Mouse (Mus musculus) NIH3T3 (cell line): Measurements from ENCODE around the gene 4930578G10Rik.
"Not testable (repeated sequence)": the region's sequence is repeated elsewhere in the genome, so short reads cannot be mapped to it uniquely, and the experiment has no call there.

Experiments
- DNase-seq: peaks from one replicate; pipeline ENCODE4 v3.0.0-alpha.2; 2012; ENCODE audit warnings: low read depth

4930578G10Rik gene

DNA sequence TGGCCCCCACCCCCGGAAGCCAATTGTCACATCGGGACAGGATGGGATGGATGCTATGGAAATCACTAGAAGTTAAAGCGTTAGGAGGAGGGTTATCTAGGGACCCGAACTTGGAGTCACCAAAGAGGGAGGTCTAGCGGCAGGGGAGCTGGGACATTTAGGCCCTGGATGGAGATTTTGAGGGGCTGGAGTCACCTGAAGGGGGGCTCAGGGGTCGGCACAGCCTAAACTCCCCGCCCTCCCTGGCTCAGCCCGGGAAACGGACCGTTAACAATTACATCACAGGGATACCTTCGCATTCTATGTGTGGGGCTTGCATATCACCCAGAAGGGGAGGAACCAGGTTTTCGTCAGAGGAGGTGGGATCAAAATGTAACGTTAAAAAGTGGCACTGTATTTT, at the start of gene 4930578G10Rik:
Gene 4930578G10Rik (plus strand): TSS at position 301 of the 400 bp plus-strand sequence.
- not testable (repeated sequence) for DNase-seq

DNA sequence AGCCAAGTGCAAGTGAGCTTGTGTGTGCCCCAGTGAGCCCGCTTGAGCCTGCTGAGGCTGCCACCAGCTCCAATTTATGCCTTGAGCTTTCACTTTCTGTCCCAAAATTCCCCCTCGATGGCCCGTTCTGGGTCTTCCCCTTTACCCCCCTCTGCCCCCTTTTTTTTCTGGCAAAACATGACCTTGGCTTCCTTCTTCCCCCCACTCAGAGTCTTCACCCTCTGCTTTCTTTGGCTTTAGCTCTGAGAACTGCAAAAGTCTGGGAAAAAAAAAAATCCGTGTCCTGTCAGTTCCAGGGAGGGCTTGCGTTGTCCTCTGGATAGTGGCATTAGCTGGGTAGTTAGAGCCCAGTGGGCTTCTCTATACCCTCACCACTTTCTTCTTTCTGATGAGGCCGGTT, 21.1 kb downstream of the 4930578G10Rik start, which contains the start of gene Ccl19:
Gene Ccl19 (minus strand): TSS at position 101 of the 400 bp plus-strand sequence.
- DNase-seq, result not testable (repeated sequence)

DNA sequence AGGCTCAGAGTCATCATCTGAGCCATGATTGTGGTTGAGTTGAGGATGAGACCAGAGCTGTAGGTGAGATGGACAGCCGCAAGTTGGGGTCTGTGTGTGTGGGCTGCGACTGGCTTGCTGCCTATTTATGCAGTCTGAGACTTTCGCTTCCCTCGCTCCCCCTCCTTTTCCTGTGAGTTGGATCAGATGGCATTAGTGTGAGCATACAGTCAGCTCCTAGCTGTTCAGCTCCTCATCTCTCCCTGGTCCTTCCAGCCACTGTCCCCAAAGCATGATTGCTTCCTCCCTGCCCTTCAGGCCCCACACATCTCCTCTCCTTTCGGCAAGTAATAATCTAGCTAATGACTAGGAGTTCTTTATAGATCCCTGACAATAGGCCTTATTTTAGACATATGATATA, 38.5 kb downstream of the 4930578G10Rik start, which contains the start of gene Ccl21a:
Gene Ccl21a (minus strand): TSS at position 101 of the 400 bp plus-strand sequence.
- not testable (repeated sequence) for DNase-seq

DNA sequence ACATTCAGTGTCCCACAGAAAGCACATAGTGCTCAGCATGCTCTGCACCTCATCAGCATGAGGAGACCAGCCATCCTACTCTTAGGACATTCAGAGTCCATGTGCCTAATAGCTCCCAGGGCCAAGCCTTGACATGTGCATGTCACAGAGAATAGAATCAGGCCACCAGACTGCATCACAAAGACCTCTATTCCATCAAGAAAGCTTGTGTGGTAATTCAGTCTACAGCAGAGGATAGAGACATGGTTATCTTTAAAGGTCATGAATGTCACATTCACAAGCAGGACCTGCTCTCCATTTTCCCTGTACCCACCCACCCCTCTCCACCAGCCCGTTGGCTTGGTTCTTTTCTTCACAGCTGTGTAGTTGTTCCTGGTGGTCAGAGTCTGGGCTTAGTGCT, 118.4 kb downstream of the 4930578G10Rik start, which contains the start of gene Fam205a1:
Gene Fam205a1 (minus strand): TSS at position 101 of the 400 bp plus-strand sequence.
- DNase-seq, result not testable (repeated sequence)

DNA sequence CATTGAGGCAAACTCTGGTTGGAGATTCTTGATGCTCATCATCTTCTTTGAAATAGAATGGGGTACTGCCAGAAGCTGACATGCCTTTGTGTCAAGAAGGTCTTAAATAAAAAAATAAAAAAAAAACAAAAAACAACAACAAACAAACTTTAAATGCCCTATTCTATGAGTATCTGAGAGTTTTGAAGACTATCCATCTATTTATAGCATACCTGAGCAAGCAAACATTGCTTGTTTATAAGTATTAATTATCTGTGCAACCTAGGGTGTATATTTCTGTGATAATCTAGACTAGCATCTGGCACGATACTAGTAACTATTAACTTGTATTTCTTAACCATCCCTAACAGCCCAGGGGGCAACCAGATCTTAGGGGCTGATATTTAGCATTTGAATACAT, 121.3 kb downstream of the 4930578G10Rik start, which contains the start of gene Gm12394:
Gene Gm12394 (minus strand): TSS at position 101 of the 400 bp plus-strand sequence.
- DNase-seq, result not testable (repeated sequence)

DNA sequence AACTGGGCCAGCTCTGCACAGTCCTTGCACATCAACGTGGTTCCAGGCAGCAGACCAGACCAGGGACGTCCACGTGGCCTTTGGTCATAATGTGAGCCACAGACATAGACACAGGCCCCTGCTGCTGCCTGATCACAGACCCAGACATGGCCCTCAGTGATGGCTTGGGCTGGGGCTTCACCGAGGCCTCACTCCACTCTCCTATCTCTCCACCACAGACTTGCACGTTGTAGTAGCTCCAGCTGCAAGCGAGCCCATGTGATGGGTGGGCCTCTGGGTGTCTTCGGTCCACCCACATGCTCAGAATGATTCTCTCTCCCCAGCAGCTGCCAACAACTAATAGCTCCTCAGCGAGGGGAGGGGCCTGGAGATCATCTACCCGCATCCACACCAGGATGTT, 125.1 kb downstream of the 4930578G10Rik start:
- DNase-seq, result not testable (repeated sequence)

DNA sequence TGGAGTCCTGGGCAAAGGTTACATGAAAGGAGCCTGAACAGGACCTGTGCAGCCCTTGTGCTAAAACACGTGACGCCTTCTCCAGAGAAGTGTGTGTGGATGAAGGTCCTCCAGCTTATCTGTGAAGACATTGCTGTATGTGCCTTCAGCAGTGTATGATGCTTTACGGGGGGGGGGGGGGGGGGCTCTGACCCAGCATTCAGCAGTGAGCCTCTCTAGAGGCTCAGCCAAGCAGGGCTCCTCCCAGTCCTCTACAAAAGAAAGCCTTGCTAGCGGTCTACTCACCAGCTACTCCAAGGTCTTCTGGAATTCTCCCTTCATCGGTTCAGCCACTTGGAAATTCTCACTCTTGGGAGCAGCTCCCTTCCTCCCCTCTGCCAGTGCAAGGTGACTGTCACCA, 128.1 kb downstream of the 4930578G10Rik start:
- not testable (repeated sequence) for DNase-seq

DNA sequence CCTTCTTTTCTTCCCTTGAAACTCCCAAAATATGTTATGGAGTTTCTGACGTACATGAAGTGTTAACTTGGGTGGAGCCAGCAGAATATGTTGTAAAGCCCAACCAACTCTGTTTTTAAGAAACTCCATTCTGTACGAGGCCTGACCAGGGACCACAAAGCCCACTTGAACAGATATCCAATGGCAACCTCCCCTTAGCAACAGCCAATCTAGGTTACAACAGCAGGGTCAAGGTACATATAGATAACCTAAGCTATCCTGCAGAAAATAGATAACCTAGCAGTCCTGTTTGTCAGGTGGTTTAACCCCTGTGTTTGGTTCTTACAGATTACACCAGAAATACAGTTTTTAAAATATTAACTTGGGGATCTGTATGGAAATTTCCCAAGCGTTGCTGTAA, 132.0 kb downstream of the 4930578G10Rik start:
- DNase-seq, result no peak

DNA sequence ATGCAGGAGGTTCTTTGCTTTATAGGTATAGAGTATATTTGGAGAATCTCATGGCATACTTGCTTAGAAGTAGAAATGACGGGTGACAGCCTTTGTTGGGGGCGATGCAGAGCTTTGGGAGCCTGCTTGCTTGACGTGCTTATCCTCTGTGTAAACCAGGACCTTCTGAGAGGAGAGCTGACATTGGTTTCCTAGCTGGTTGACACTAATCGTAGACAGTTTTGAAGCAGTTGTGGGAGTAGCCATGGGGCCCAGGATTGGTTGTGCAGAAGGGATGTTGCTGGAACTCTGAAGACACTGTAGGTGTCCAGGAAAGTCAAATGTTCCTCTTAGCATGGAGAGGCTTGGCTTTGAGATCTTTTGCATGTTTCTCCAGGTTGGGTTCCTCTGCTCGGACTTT, 132.8 kb downstream of the 4930578G10Rik start:
- DNase-seq, result no peak

DNA sequence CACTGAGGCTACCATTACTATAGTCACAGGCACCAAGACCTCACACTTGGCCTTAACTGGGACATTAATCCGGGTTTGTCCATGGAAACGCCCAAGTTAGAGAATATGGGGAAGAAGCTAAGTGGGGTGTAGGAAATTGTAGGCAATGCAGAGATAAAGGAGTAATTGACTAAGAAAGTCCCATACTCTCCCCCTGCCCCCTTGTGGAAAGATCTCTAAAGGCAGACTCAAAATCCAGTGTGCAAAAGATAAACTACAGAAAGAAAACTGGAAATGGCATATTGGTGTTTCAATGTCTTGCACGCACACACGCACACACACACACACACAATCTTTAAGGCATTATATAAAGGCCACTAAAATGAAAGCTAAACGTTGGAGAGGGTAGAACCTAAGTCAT, 135.4 kb downstream of the 4930578G10Rik start:
- DNase-seq, result peak; percentile 1

DNA sequence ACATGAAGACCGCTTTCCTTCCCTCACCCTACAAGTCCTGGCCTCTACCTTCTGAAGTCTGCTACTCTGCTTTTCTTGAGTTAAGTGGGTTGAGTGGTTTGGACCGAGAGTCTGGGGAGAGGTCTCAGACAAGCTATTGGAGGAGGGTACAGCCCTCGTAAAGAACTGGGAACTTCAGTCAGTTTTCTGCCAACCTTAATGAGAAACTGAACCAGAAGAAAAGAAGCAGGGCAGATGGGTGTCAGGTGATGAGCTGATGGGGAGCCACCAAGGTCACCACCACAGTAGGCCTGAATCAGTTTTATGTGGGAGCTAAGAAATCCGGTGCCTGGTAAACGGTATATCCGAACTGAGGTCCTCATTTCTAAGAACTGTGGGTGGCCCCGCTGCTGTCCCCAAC, 136.8 kb downstream of the 4930578G10Rik start:
- DNase-seq, result peak; percentile 0

DNA sequence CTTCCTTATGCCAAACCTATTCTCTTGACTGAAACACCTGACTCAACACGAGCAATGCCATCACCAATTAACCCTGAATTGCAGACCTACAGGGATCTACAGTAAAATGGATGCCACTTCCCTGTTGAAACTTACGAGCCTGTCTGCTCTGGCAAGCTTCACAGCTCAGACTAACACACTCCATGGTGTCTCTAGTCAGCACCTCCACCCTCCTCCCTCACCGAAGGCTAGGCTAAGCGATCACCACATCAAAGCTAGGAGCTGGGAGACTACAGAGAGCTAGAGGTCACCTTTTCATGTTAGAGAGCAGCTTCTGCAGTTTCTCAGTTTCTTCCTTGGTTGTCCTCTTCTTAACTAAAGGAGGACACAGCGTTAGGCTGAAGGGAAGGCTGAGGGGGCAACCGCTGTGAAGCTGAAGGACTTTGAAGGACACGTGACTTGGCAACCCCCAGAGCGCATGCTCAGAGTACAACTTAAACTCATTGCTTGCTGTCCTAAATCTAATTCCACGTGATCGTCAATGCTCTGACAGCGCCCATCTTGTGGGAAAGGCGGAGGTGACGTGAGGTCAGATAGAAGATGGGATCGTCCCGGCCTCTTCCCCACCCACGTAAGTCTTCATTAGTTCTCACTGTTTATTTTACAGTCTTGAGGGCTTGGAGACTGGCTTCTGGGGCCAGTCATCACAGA, 137.5 kb downstream of the 4930578G10Rik start:
- peak; percentile 0 for DNase-seq

DNA sequence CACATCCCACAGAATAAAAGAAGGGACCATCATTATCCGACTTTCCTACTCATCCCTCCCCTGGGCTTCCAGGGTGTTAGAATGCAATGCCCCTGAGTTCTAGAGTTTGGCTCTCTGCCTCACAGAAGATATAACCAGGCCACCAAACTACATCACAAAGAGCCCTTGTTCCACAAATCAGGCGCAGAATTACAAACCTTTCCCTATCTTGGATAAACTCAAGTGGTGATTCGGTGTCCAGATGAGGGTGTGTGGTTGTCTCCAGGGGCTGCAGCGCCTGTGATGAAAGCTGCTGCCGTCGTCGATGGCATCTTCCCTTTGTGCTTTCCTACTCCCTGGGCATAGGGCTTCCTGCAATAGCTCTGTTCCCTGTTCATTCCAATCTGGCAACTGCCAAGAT, 138.8 kb downstream of the 4930578G10Rik start, which contains the start of gene Fam205c:
Gene Fam205c (minus strand): TSS at position 101 of the 400 bp plus-strand sequence.
- peak; percentile 0 for DNase-seq

DNA sequence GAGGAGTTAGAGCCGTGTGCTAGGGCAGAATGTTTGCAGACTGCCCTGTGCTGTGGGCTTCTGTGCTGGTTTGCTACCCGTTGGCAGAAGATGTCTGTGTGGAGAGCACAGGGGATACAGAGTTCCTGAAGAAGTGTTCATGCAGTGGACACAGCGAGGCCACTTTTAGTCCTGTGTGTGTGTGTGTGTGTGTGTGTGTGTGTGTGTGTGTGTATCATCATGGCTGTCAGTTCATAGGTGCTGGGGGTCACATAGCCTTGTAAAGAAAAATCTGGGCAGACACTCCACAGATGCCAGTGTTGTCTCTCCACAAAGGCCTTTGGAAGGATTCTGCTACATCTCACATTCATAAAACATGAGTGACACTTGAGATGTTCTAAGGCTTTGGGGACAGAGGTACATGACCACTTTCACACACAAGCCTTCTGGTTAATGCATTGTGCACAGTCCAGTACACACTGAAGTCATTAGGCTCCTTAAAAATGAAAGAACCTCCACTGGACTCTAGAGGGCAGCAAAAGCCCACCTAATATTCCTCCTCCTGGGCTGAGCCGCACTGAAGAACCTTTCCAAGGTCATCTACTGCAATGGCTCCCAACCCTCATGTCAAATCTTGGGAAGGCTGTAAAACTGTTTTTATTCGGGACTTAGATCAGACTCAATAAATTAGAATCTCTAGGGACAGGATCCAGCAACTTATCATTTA, 141.4 kb downstream of the 4930578G10Rik start:
- peak; percentile 73 for DNase-seq

DNA sequence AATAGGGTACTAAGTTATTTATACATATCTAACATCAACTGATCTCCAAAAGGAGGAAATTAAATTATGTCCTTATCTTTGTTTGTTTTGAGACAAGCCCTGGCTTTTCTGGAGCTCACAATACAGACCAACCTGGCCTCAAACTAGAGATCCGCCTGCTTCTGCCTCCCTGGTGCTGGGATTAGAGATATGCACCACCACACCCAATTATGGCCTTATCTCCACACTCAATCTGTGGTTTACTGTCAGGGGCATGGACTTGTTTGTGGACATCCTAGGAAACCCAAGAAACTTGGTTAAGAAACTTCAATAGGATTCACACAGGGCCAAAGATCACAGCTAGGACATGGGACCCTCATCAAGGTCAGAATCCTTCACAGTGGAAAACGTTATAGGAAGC, 142.3 kb downstream of the 4930578G10Rik start:
- DNase-seq, result no peak

DNA sequence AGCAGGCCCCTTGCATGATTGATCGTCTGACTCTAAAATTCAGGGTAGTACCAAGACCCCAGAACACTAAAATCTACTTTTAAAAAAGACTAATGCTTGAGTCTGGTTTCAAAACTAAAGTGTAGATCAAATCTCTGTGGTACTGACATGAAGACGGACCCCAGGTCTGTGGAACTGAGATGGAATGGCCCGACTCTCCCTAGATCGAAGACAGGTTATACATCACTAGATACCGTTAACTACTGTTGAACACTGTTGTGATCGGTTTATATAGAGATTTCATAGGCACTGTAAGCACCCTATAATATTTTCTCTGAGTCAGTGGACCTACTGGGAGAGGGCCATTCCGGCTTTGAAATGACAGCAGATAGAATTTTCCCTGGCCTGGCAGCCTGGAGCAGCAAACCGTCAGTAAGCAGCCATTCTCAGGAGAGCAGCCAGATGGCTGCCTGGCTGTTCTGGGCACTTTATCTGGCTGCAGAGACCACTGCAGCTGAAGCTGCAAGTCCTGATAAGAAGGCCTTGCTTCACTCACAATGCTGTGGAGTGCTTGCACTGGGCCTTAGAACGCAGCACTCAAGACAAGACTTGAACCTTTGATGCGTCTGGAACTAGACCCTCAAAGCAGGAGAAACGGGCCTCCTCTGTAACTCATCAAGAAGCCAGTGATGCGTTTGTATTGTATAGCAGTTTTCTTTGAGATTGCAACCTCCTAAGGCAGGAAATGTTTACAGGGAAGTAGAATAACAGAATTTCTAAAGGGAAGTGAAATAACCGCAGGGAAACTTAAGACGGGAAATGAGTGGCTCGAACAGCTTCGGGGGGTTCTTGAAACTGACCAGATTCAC, 144.7 kb downstream of the 4930578G10Rik start:
- DNase-seq, result no peak

DNA sequence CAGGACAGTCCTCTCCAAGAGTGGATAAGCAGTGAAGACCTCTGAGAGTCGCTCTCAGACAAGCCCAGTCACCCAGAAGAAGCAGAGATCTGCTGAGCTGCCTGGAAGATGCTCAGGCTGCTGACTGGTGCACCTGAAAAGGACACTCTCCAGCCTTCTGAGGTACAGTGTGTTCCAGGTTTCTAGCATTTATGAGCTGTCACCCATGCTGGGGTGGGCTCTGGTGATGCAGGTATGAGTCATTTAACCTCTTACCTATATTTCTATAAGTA, 145.3 kb downstream of the 4930578G10Rik start:
- no peak for DNase-seq

DNA sequence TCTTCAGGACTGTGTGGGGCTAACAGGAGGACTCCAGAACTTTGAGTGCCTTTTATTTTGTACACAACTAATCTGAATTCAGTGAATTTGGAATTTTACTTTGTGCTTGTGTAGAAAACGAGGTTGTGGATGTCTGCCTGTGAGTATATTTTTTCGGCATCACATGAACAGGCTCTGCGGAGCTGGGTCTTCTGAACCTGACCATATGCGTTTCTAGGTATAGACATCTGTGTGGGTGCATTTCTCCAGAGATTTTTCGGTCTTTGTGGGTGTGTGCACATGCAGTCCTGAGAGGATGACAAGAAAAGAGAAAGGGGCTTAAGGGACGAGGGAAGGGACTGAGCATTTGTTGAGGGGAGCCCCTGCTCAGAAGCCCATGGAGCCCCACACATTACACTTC, 151.6 kb downstream of the 4930578G10Rik start:
- DNase-seq, result no peak

DNA sequence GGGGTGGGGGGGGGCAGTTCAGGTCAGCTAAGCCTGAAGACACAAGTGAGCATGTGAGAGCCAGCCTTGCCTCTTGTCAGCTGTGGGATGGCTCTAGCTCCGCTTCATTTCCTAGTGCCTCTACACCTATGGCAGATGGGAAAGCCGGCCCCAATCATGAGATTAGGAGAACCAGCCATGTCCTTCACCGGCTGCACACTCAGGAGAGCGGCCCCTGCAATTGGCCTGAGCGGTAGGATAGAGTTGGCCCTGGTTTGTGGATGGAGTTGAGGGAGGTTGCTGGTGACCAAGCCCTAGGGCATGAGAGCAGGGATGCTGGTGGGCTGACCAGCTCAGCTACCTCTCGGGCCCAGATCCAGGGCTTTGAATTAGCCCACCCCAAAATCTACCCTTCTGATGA, 153.5 kb downstream of the 4930578G10Rik start:
- no peak for DNase-seq

DNA sequence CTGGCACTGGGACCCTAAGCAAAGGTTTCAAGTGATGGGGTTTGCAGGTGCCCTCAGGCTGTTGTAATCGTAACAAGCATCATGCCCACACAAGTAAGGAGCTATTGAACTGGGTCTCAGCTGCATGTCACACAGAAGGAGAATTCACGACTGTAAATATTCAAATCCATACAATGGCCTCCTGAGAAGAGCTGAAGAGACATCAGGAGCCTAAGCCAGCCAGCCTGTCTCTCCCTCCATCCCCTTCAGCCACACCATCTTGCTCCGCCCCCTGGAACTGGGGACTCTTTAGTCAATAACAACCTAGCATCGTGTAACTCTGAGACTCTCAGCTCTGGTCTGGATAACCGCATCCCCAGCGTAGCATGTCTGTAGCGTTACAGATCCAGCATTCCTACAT, 155.8 kb downstream of the 4930578G10Rik start:
- no peak for DNase-seq

DNA sequence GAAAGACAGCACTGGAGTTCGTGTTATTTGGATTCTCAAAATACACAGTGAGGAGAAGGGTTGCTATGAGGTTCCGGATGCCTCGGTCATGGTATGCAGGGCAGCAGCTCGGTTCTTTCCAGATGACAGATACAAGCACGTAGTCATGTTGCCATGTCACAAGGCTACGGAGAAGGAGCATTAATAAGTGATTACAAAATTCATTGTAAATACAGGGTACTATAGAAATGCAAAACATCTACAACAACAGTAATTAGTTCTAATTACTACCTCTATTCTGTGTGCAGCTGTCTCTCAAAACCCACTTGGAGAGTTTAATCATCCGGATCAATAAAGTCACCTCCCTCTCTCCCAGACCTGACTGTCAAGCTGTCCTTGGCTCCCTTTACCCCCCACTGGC, 159.8 kb downstream of the 4930578G10Rik start:
- DNase-seq, result no peak
